Mouse (Mus musculus) C2C12 (cell line): Measurements from ENCODE around the gene A830031A19Rik. TPM values are rescaled to one million over a fixed set of nuclear protein-coding genes. Genes with fewer than 3 reads are reported as not detected.

Experiments used
- H3K27me3 ChIP-seq: one replicate; pipeline ENCODE4 v1.6.1; 2011; ENCODE audit not compliant: control insufficient read depth, insufficient read depth, insufficient read length
- H3K36me3 ChIP-seq: one replicate; pipeline ENCODE4 v1.6.1; 2011; ENCODE audit not compliant: control insufficient read depth, insufficient read depth
- H3K4me3 ChIP-seq: one replicate; pipeline ENCODE4 v1.5.1; 2011; ENCODE audit warnings: mild to moderate bottlenecking, control low read depth; ENCODE audit not compliant: poor library complexity, insufficient read depth, severe bottlenecking
- H3K79me2 ChIP-seq: one replicate; pipeline ENCODE4 v1.6.1; 2011; ENCODE audit not compliant: control insufficient read depth, insufficient read depth
- H3K79me3 ChIP-seq: one replicate; pipeline ENCODE4 v1.6.1; 2011; ENCODE audit warnings: low read depth, control low read depth
- H3ac ChIP-seq: one replicate; pipeline ENCODE3; 2011; ENCODE audit warnings: low read depth; ENCODE audit not compliant: control insufficient read depth, insufficient read length
- CEBPB ChIP-seq: IDR thresholded peaks from one replicate; pipeline ENCODE4 v1.6.1; 2011; ENCODE audit warnings: low read depth, mild to moderate bottlenecking, control low read depth, moderate library complexity
- CTCF ChIP-seq: IDR thresholded peaks from one replicate; pipeline ENCODE4 v1.5.1; 2011; ENCODE audit not compliant: control insufficient read depth, insufficient read depth, insufficient read length
- FOSL1 ChIP-seq: IDR thresholded peaks from one replicate; pipeline ENCODE4 v1.8.0; 2011; ENCODE audit warnings: mild to moderate bottlenecking, low read length; ENCODE audit not compliant: poor library complexity, insufficient read depth, severe bottlenecking
- MAX ChIP-seq: IDR thresholded peaks from one replicate; pipeline ENCODE4 v1.6.1; 2011; ENCODE audit warnings: mild to moderate bottlenecking, control low read depth
- MYOD1 ChIP-seq: IDR thresholded peaks from one replicate; pipeline ENCODE4 v1.6.1; 2011; ENCODE audit warnings: low read depth; ENCODE audit not compliant: control insufficient read depth, insufficient read length
- MYOG ChIP-seq: IDR thresholded peaks from one replicate; pipeline ENCODE4 v1.6.1; 2011; ENCODE audit not compliant: control insufficient read depth, insufficient read length; ENCODE audit errors: extremely low read depth
- USF1 ChIP-seq: IDR thresholded peaks from one replicate; pipeline ENCODE4 v1.6.1; 2011; ENCODE audit warnings: low read depth, mild to moderate bottlenecking, control low read depth, moderate library complexity
- microRNA-seq: library from miRNA; unstranded; fragments of <30 nt; microRNA quantifications from one replicate; pipeline ENCODE4, GENCODE M21; 2019; ENCODE audit warnings: borderline microRNAs expressed
- polyA plus RNA-seq: library from polyadenylated mRNA; unstranded; fragments of >200 nt; fragmentation: generic; extraction: Trizol; gene quantifications from one replicate; pipeline ENCODE4 v1.2.1, GENCODE M21; 2012; ENCODE audit warnings: missing spikeins

The A830031A19Rik gene
- polyA plus RNA-seq, 1 experiment, result not detected

DNA sequence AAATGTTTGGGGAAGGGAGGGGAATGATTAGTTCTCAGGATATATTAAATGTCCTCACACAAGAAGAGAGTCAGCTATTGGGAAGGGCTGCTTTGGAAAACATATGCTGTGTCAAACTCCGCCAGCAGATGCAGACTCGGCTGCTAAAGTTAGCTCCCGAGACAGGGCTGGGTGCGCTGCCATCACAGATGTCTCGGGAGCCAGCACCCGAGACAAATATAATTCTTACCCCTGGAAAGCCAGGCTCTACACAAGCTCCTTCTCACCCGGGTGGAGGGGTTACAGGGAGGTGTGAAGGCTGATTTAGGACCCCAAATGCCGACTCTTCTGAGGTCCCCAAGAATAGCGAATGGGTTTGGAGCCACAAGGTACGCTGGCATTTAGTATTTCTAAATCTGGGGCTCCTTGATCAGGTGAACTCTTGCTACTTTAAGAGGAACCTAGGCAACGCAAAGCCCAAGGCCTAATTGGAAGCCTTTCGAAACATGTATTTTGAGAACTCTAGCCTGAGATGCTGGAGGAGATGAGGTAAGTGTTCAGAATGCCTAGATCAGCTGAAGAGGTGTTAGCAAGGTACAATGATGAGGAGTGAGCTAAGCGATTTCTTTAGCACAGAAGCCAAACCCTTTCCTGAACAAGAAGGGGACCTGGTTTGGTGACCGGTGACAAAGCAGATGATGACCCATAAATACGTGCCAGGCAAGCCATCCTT lies 69.3 kb downstream of the A830031A19Rik start:
- TF ChIP-seq FOSL1 (no peak), MYOD1 (no peak), MAX (no peak)
- Histone ChIP-seq H3K79me2 (no peaks in the 10 kb centered on the region), H3K79me3 (no peaks in the 10 kb centered on the region), H3ac (no peak overlapping the region), H3K27me3 (no peaks in the 10 kb centered on the region), H3K4me3 (no peak overlapping the region), H3K36me3 (no peaks in the 10 kb centered on the region)

DNA sequence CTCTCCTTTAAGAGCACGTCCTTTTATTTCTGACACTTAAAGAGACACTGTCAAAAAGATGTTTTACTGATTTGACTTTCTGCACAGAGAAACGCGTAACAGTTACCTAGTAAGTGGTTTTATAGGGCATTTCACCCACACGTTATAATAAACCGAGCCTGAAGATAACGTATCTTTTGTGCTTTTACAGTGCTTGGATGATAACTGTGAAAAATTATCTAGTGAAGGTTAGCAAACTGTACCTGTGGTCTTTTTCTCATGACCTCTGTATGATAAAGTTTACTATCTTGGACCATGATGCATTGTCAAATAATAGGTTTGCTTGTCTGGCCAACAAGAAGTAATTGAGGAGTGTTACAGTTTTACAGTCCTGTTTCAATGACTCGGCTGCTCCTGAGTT lies 74.2 kb downstream of the A830031A19Rik start:
- Histone ChIP-seq H3K79me2 (no peaks in the 10 kb centered on the region), H3K27me3 (no peaks in the 10 kb centered on the region), H3K79me3 (no peaks in the 10 kb centered on the region), H3K36me3 (no peaks in the 10 kb centered on the region), H3ac (no peak overlapping the region), H3K4me3 (no peak overlapping the region)
- TF ChIP-seq FOSL1 (no peak), CEBPB (no peak), MAX (no peak), MYOG (no peak), USF1 (no peak), CTCF (no peak), MYOD1 (no peak)

Small RNAs within 50 kb of the gene (microRNA-seq; reads per million reads assigned to microRNA genes)
- gene Gm44381, result not detected

Other genes starting within 250 kb of the A830031A19Rik start
- 2.7 TPM for gene Papolg, start 179.8 kb downstream of the A830031A19Rik start, polyA plus RNA-seq
- not detected for gene Bcl11a, start 3.0 kb upstream of the A830031A19Rik start, polyA plus RNA-seq